Mouse (Mus musculus) B cell, adult 67 days (primary cell): Measurements from ENCODE around the gene Spryd3. TPM values are rescaled to one million over a fixed set of nuclear protein-coding genes. Genes with fewer than 3 reads are reported as not detected.

ENCODE experiments used
- total RNA-seq, 2 experiments: library from RNA; stranded (reverse); gene quantifications; 4 replicates each; pipeline ENCODE4 v1.2.4; 2023

The Spryd3 gene
- 10 to 100 TPM; 37.2 to 42.0 TPM for total RNA-seq

DNA sequence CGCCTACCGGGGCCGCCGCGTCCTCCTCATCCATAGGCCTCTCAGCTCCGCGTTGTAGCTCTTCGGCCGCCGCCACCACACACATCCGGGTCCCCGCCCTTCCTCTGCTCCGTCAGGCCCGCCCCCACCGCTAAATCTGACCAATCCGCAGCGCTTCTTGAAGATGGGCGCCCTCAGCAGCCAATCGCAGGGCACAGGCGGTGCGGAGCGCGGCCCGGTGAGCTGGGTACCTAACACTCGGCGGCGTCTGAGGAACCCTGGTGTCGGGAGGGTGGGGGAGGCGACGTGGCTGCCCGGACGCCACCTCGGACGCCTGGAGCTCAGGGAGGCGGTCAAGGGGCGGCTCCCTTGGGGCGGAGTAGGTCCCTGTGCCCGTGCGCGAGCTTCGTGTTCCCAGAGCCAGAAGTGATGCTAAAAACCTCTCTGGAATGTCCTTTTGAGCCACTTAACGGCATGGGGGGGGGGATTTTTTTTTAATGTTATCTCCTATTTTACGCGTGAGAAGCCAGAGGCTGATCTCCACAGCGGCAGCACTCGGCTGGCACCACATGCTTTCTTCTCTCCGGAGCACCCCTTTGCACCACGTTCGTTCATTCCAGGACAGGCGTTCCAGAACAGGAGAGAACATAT, at the start of gene Spryd3:
Gene Spryd3, minus strand, starts transcription at position 106 of the 630 bp plus-strand sequence.

DNA sequence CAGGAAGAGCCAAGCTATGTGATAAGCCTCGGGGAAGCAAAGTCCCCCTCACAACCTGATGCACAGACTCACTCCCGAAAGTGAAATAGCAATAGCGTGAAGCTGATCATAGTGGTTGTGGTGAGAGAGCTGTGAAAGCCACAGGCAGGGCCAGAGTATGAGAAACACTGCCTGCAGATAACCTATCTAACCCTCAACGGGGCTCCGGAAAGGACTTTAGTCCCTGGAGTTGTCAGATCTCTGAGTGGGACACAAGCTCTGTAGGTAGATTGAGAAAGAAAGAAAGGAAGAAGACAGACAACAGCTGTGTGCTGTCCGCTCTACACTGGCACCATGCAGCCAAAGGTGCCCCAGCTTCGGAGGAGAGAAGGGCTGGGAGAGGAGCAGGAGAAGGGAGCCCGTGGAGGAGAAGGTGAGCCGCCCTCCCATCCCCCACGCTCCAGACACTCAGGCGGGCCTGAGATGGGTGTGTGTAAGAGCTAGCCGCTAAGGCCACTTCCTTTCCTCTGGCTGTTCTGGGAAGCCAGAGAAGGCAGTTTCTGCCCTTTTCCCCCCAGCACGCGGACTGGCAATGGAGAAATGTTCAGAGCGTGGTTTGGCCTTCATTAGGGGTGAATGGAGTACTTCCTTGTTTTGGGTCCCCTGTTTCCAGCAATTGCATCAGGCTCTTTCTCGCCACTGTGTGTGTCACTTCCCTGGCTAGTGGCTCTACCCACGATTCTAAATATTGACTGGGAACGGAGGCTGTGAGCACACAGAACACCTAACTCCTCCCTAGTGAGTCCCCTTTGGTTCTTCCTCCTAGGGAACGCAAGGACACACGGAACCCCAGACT, 14.5 kb upstream of the Spryd3 start, which contains the start of gene Soat2:
Gene Soat2, plus strand, starts transcription at position 226 of the 835 bp plus-strand sequence.

DNA sequence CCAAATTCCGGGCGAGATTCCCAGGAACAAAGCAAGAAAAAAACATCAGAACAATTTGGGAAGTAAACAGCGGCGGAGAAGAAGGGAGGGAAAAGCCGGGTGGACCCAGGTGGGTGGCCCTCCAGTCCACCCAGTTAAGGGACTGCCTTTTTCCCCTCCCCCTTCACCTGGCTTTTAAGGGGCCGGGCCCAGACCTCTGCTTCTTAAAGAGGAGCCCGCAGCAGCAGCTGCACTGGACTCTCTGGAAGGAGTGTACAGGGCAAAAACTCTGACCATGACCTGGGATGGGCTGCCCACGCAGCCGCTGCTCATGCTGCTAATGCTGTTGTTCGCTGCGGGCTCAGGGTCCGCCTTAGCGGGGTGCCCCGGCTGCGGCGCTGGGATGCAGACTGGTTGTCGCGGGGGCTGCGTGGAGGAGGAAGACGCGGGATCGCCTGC, 8.3 kb upstream of the Spryd3 start, which contains the start of gene Igfbp6:
Gene Igfbp6, plus strand, starts transcription at position 89 of the 438 bp plus-strand sequence.

DNA sequence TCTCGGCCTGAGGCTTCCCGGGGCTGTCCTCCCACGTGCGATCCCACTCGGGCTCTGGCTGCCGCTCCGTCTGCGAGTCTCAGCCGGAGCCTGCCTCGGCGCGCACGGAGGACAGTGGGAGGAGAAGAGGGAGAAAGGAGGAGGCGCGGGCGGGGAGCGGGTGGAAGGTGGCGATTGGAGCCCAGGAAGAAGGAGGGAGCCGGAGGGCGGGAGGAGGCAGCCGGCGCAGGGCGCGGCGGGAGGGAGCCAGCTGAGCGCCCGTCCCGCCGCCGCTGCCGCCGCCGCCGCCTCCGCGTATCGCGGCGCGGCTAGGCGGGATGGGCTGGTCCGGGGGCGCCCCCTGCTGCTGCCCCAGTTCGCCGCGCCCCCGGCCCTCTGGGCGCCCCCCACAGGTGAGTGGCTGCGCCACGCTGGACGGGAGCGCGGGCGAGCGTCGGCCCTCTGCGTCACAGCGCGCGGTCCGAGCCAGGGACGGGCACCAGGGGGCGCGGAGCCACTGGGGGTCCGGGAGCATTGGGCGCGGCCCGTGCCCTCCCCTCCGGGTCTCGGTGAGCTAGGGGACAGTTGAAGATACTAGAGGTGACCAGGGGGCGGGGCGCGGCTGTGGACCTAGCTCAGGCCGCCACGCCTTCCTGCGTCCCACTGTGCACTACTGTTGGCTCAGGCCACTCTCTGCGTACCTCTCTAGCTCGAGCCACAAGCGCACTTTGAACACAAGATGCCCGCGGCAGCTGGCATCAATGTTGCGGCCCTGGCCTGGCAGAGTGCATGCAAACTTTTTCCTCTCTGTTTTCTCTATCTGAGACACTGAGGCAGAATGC, 35.7 kb downstream of the Spryd3 start, which contains the start of gene Tns2:
Gene Tns2, plus strand, starts transcription at position 253 of the 821 bp plus-strand sequence.

DNA sequence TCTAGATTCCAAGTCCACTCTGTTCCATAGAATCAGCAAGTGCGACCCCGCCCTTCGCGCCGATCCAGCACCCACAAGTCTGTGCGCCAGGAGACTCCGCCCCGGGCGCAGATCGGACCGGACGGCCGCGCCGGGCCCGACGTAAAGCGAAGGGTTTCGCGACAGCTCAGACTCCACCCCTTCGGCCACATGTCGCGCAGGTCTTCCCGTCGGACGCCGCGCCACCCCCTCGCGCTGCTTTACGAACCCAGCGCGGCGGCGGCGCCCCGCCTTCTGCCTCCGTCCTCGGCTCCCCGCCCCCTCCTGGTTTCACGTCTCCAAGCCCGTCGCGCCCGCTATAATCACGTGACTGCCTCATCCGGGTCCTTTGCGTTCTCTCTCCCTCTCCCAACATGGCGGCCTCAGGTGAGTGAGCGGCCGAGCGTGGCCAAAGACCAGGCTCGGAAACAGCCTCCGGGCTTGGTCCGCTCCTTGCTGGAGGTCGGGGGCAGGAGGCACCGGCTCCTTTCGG, 62.4 kb downstream of the Spryd3 start, which contains the start of gene Eif4b:
Gene Eif4b, plus strand, starts transcription at position 215 of the 511 bp plus-strand sequence.

Other genes with a start within 250 kb of the Spryd3 start
- not detected for gene Krt76, start 243.3 kb downstream of the Spryd3 start, total RNA-seq
- not detected for gene Krt4, start 211.5 kb downstream of the Spryd3 start, total RNA-seq
- not detected for gene Krt79, start 195.9 kb downstream of the Spryd3 start, total RNA-seq
- gene Krt78, start 181.9 kb downstream of the Spryd3 start, total RNA-seq: not detected
- not detected for gene Krt8, start 131.8 kb downstream of the Spryd3 start, total RNA-seq
- not detected for gene Krt18, start 108.1 kb downstream of the Spryd3 start, total RNA-seq
- gene Eif4b, start 62.5 kb downstream of the Spryd3 start, total RNA-seq: 100 to 1,000 TPM; 241 to 248 TPM
- under 1 TPM; 0.15 to 0.77 TPM for gene Tns2, start 35.8 kb downstream of the Spryd3 start, total RNA-seq
- gene Igfbp6, start 8.1 kb upstream of the Spryd3 start, total RNA-seq: not detected
- gene Soat2, start 14.3 kb upstream of the Spryd3 start, total RNA-seq: under 1 TPM; 0.41 to 0.50 TPM
- 100 to 1,000 TPM; 146 to 149 TPM for gene Zfp740, start 67.0 kb upstream of the Spryd3 start, total RNA-seq
- gene Csad, start 68.5 kb upstream of the Spryd3 start, total RNA-seq: 10 to 100 TPM; 23.3 to 26.4 TPM
- 100 to 1,000 TPM; 229 to 246 TPM for gene Itgb7, start 95.7 kb upstream of the Spryd3 start, total RNA-seq
- gene Rarg, start 121.3 kb upstream of the Spryd3 start, total RNA-seq: under 1 TPM in 1 of 2 experiments, not detected in 1; 0.38 TPM
- gene Gm9918, start 134.3 kb upstream of the Spryd3 start, total RNA-seq: not detected
- 10 to 100 TPM; 28.8 to 32.5 TPM for gene Mfsd5, start 143.2 kb upstream of the Spryd3 start, total RNA-seq
- gene Espl1, start 160.0 kb upstream of the Spryd3 start, total RNA-seq: 1 to 10 TPM in 1 of 2 experiments, under 1 TPM in 1; 0.93 to 1.3 TPM
- 100 to 1,000 TPM; 526 to 540 TPM for gene Pfdn5, start 189.9 kb upstream of the Spryd3 start, total RNA-seq
- 10 to 100 TPM; 70.1 to 72.8 TPM for gene Myg1, start 195.5 kb upstream of the Spryd3 start, total RNA-seq
- gene Aaas, start 214.5 kb upstream of the Spryd3 start, total RNA-seq: 10 to 100 TPM; 60.7 to 62.9 TPM
- not detected for gene Sp7, start 230.9 kb upstream of the Spryd3 start, total RNA-seq